Mouse (Mus musculus) small intestine, adult 2 months (tissue): ENCODE measurements around the gene Piwil1. TPM values are rescaled to one million over a fixed set of nuclear protein-coding genes. Genes with fewer than 3 reads are reported as not detected.

Experiments used
- H3K27ac ChIP-seq: fragments of 200-500 bp; 2 replicates; pipeline ENCODE4 v1.5.1; 2012; ENCODE audit warnings: low read depth, low read length, control low read depth, inconsistent platforms; ENCODE audit not compliant: insufficient read depth
- H3K27me3 ChIP-seq: fragments of 200-500 bp; 2 replicates; pipeline ENCODE4 v1.6.1; 2012; ENCODE audit warnings: mild to moderate bottlenecking, moderate library complexity, low read length, inconsistent platforms; ENCODE audit not compliant: control insufficient read depth, insufficient read depth
- H3K36me3 ChIP-seq: fragments of 200-500 bp; 2 replicates; pipeline ENCODE4 v1.6.1; 2012; ENCODE audit warnings: mild to moderate bottlenecking, low read length, control low read depth, inconsistent platforms; ENCODE audit not compliant: control insufficient read depth, insufficient read depth
- H3K4me1 ChIP-seq: fragments of 200-500 bp; 2 replicates; pipeline ENCODE4 v1.6.1; 2012; ENCODE audit warnings: low read length, inconsistent platforms, mixed read lengths; ENCODE audit not compliant: control insufficient read depth, insufficient read depth, insufficient read length
- H3K4me3 ChIP-seq: fragments of 200-500 bp; 2 replicates; pipeline ENCODE4 v1.5.1; 2012; ENCODE audit warnings: low read depth, mild to moderate bottlenecking, control low read depth, inconsistent platforms, low read length, moderate library complexity
- CTCF ChIP-seq: fragments of 200-500 bp; IDR thresholded peaks from 2 replicates; pipeline ENCODE4 v1.5.1; 2012; ENCODE audit warnings: low read depth, mild to moderate bottlenecking, control low read depth, inconsistent platforms, low read length, moderate library complexity, mixed read lengths; ENCODE audit not compliant: insufficient replicate concordance, insufficient read length; ENCODE audit errors: extremely low read depth
- POLR2A ChIP-seq: fragments of 200-500 bp; IDR thresholded peaks from 2 replicates; pipeline ENCODE4 v1.6.1; 2012; ENCODE audit warnings: low read depth, mild to moderate bottlenecking, control low read depth, inconsistent platforms, low read length, moderate library complexity
- WGBS: fragments of 180-500 bp; shearing (Covaris S2); methylation state at CpG from one replicate; pipeline ENCODE4 v1.1.7; 2018; 5-methylcytosine and 5-hydroxymethylcytosine counted together
- polyA plus RNA-seq: library from polyadenylated mRNA; depleted of rRNA; stranded (reverse); fragments of >200 nt; gene quantifications from 2 replicates; pipeline ENCODE4 v1.2.3, GENCODE M21; 2012

Gene Piwil1
- polyA plus RNA-seq, 1 experiment = not detected

GRCm38 (mm10) chr5:128696824-128697223, 5.5 kb upstream of the Piwil1 start:
- H3K4me1 ChIP-seq = no peaks in the 10 kb centered on the region
- no peaks in the 10 kb centered on the region for H3K27me3 ChIP-seq
- 82% methylated on average over 10 of the region's 10 CpGs for WGBS
- no peaks in the 10 kb centered on the region for H3K36me3 ChIP-seq
- H3K27ac ChIP-seq = no peak overlapping the region
- no peak overlapping the region for H3K4me3 ChIP-seq
- TF ChIP-seq CTCF = no peak
- no peak for TF ChIP-seq POLR2A

GRCm38 (mm10) chr5:128700716-128701115, 1.6 kb upstream of the Piwil1 start:
- no peaks in the 10 kb centered on the region for H3K4me1 ChIP-seq
- H3K27ac ChIP-seq = no peak overlapping the region
- 61% methylated on average over 11 of the region's 11 CpGs for WGBS
- no peak overlapping the region for H3K4me3 ChIP-seq
- TF ChIP-seq CTCF (no peak), POLR2A (no peak)
- H3K27me3 ChIP-seq = no peaks in the 10 kb centered on the region
- H3K36me3 ChIP-seq = no peaks in the 10 kb centered on the region

- TF ChIP-seq CTCF (no peak), POLR2A (no peak)
- Histone ChIP-seq H3K4me3 (no peak overlapping the region), H3K27ac (no peak overlapping the region), H3K36me3 (no peaks in the 10 kb centered on the region), H3K27me3 (no peaks in the 10 kb centered on the region), H3K4me1 (no peaks in the 10 kb centered on the region)
- WGBS = 48% methylated on average over 10 of the region's 10 CpGs
Observed at GRCm38 (mm10) chr5:128703688-128704087, 1.4 kb downstream of the Piwil1 start.

- H3K4me1 ChIP-seq = no peaks in the 10 kb centered on the region
- no peak for TF ChIP-seq CTCF
- TF ChIP-seq POLR2A = no peak
- no peak overlapping the region for H3K4me3 ChIP-seq
- no peaks in the 10 kb centered on the region for H3K36me3 ChIP-seq
- WGBS = 42% methylated on average over 19 of the region's 19 CpGs
- no peak overlapping the region for H3K27ac ChIP-seq
- no peaks in the 10 kb centered on the region for H3K27me3 ChIP-seq
Observed at GRCm38 (mm10) chr5:128704134-128704904, 2.0 kb downstream of the Piwil1 start.

GRCm38 (mm10) chr5:128706467-128706866, 4.1 kb downstream of the Piwil1 start:
- H3K36me3 ChIP-seq = no peaks in the 10 kb centered on the region
- no peak for TF ChIP-seq POLR2A
- TF ChIP-seq CTCF = no peak
- 97% methylated on average over 1 of the region's 1 CpGs for WGBS
- H3K4me3 ChIP-seq = no peak overlapping the region
- H3K27me3 ChIP-seq = no peaks in the 10 kb centered on the region
- no peaks in the 10 kb centered on the region for H3K4me1 ChIP-seq
- H3K27ac ChIP-seq = no peak overlapping the region

GRCm38 (mm10) chr5:128707271-128707670, 4.9 kb downstream of the Piwil1 start:
- Histone ChIP-seq H3K27ac (no peak overlapping the region), H3K4me1 (no peaks in the 10 kb centered on the region), H3K27me3 (no peaks in the 10 kb centered on the region), H3K4me3 (no peak overlapping the region), H3K36me3 (no peaks in the 10 kb centered on the region)
- WGBS = 92% methylated on average over 11 of the region's 11 CpGs
- TF ChIP-seq CTCF (no peak), POLR2A (no peak)

- Histone ChIP-seq H3K27ac (no peak overlapping the region), H3K36me3 (no peaks in the 10 kb centered on the region), H3K27me3 (no peaks in the 10 kb centered on the region), H3K4me3 (no peak overlapping the region), H3K4me1 (no peaks in the 10 kb centered on the region)
- TF ChIP-seq POLR2A = no peak
- TF ChIP-seq CTCF = no peak
- WGBS = 88% methylated on average over 5 of the region's 5 CpGs
Observed at GRCm38 (mm10) chr5:128708929-128709328, 6.6 kb downstream of the Piwil1 start.
